Mouse (Mus musculus) hindbrain, embryonic 11.5 days (tissue): ENCODE data around the gene Vcam1. TPM values are rescaled to one million over a fixed set of nuclear protein-coding genes. Genes with fewer than 3 reads are reported as not detected.

ENCODE experiments used
- ATAC-seq: fragments of 200-750 bp; cut with Nextera tagmentation; 2 replicates; pipeline ENCODE4 v1.8.0; 2017; ENCODE audit warnings: mild to moderate bottlenecking, moderate TSS enrichment, moderate library complexity; ENCODE audit not compliant: low FRiP score
- DNase-seq: peaks from one replicate; pipeline ENCODE4 v3.0.0-alpha.2; 2015; ENCODE audit warnings: low spot score
- H3K27ac ChIP-seq: fragments of 300-500 bp; sonication (generic); 2 replicates; pipeline ENCODE4 v1.5.1; 2014; ENCODE audit warnings: mild to moderate bottlenecking, low read depth, low read length
- H3K27me3 ChIP-seq: fragments of 300-500 bp; sonication (generic); 2 replicates; pipeline ENCODE4 v1.6.1; 2014; ENCODE audit warnings: mild to moderate bottlenecking, low read length, moderate library complexity, mixed read lengths; ENCODE audit not compliant: control insufficient read depth, insufficient read depth
- H3K36me3 ChIP-seq: fragments of 300-500 bp; sonication (generic); 2 replicates; pipeline ENCODE4 v1.6.1; 2014; ENCODE audit warnings: mild to moderate bottlenecking, low read length, moderate library complexity, mixed read lengths; ENCODE audit not compliant: control insufficient read depth, insufficient read depth
- H3K4me1 ChIP-seq: fragments of 300-500 bp; sonication (generic); replicated peaks from 2 replicates; pipeline ENCODE4 v1.6.1; 2014; ENCODE audit warnings: low read length, mixed read lengths; ENCODE audit not compliant: control insufficient read depth, insufficient read depth
- H3K4me2 ChIP-seq: fragments of 300-500 bp; sonication (generic); replicated peaks from 2 replicates; pipeline ENCODE4 v1.6.1; 2014; ENCODE audit warnings: mild to moderate bottlenecking, low read depth, low read length
- H3K4me3 ChIP-seq: fragments of 300-500 bp; sonication (generic); 2 replicates; pipeline ENCODE4 v1.5.1; 2014; ENCODE audit warnings: low read depth, low read length
- H3K9ac ChIP-seq: fragments of 300-500 bp; sonication (generic); 2 replicates; pipeline ENCODE4 v1.6.1; 2014; ENCODE audit warnings: low read depth, low read length
- H3K9me3 ChIP-seq: fragments of 300-500 bp; sonication (generic); 2 replicates; pipeline ENCODE4 v1.6.1; 2016; ENCODE audit warnings: low read length; ENCODE audit not compliant: control insufficient read depth
- WGBS: fragments of 180-500 bp; shearing (Covaris S2); extraction: QIAGEN DNeasy Blood & Tissue Kit; methylation state at CpG from one replicate; pipeline ENCODE4 v1.1.7; 2014; 5-methylcytosine and 5-hydroxymethylcytosine counted together
- polyA plus RNA-seq: library from polyadenylated mRNA; unstranded; fragments of >200 nt; fragmentation: Nextera tagmentation; extraction: Ambion mirVana; gene quantifications from 2 replicates; pipeline ENCODE4 v1.2.1, GENCODE M21; 2014

Vcam1 gene
- polyA plus RNA-seq = 76.3 and 86.3 TPM in 2 replicates

DNA sequence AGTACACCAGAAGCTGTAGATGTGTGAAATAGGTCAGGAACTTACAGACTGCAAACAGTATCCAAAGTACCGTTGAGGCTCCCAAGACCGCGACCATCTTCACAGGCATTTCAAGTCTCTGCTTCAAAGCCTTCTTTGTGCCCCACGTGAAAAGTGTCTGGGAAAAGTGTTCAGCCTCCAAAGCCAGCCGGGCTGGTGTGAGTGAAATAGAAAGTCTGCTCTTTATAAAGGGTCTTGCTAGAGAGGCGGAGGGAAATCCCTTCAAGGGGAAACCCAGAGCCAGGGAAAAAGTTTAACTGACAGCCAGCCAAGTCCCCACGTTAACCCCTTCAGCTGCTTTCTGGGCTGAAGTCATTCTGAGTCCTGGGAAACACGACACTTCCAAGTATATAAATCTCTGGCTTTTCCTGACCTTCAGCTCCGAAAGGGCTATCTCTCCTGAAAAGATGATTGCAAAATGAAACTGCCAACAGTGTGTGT is at the start of gene Vcam1:
TSS of gene Vcam1 (minus strand) at position 430 of the 480 bp plus-strand sequence.
- Histone ChIP-seq H3K4me1 (no peaks in the 10 kb centered on the region), H3K9me3 (no peaks in the 10 kb centered on the region), H3K36me3 (no peaks in the 10 kb centered on the region), H3K27me3 (no peaks in the 10 kb centered on the region), H3K27ac (peak within 1 kb of the TSS; percentile 58), H3K9ac (peak within 1 kb of the TSS; percentile 45), H3K4me2 (peak within 1 kb of the TSS; percentile 38), H3K4me3 (peak within 1 kb of the TSS; percentile 34)
- 6% methylated on average over 9 of the region's 9 CpGs for WGBS
- ATAC-seq = peak; percentile 72
- peak; percentile 72 for DNase-seq

DNA sequence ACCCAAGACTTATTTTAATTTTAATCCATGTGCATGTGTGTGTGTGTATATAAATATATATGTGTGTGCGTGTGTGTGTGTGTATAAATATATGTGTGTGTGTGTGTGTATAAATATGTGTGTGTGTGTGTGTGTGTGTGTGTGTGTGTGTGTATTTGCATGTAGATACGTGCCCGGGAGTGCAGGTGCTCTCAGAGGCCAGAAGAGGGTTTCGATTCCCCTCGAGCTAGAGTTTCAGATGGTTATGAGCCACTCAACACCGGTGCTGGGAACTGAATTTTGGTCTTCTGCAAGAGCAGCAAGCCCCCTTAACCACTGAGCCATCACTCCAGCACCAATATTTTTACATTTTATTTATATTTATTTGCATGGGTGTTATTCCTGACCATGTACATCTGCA is 45.6 kb upstream of the Vcam1 start:
- no peak overlapping the region for H3K4me3 ChIP-seq

DNA sequence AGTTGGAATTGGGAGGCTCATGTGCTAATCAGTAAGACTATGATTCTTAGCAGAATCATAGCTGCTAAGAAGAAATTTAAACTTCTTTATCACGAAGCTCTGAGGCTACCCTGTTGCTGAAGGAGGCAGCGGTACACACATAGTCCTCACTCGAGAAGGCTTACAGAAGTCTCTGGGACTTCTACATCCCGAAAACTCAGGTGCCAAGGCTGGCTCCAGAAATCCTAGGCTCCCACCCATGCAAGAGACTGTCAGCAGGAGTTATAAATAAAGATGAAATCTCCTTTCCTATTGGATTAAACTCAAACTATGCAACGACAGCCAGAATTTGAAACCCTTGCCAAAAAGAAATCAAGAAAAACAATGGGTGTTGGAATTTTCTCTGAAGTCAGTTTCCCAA is 42.0 kb upstream of the Vcam1 start:
- Histone ChIP-seq H3K9ac (no peak overlapping the region), H3K9me3 (no peaks in the 10 kb centered on the region), H3K36me3 (no peaks in the 10 kb centered on the region), H3K27me3 (no peaks in the 10 kb centered on the region), H3K4me1 (no peaks in the 10 kb centered on the region), H3K4me3 (no peak overlapping the region), H3K4me2 (no peak overlapping the region), H3K27ac (no peak overlapping the region)
- ATAC-seq (no peak), DNase-seq (no peak)
- 87% methylated on average over 5 of the region's 5 CpGs for WGBS

More for the DNA sequence above, 45.6 kb upstream of the Vcam1 start:
- no peak overlapping the region for H3K4me2 ChIP-seq
- no peaks in the 10 kb centered on the region for H3K4me1 ChIP-seq
- no peaks in the 10 kb centered on the region for H3K36me3 ChIP-seq
- DNase-seq (no peak), ATAC-seq (no peak)
- no peak overlapping the region for H3K27ac ChIP-seq
- H3K9ac ChIP-seq = no peak overlapping the region
- H3K27me3 ChIP-seq = no peaks in the 10 kb centered on the region
- 89% methylated on average over 6 of the region's 6 CpGs for WGBS
- H3K9me3 ChIP-seq = no peaks in the 10 kb centered on the region

GRCm38 (mm10) chr3:116168056-116168455 is 38.6 kb upstream of the Vcam1 start:
- no peak for ATAC-seq
- Histone ChIP-seq H3K27me3 (no peaks in the 10 kb centered on the region), H3K4me3 (no peak overlapping the region), H3K4me2 (no peak overlapping the region), H3K9ac (no peak overlapping the region), H3K4me1 (no peaks in the 10 kb centered on the region), H3K9me3 (no peaks in the 10 kb centered on the region), H3K36me3 (no peaks in the 10 kb centered on the region), H3K27ac (no peak overlapping the region)
- 91% methylated on average over 2 of the region's 2 CpGs for WGBS
- no peak for DNase-seq

DNA sequence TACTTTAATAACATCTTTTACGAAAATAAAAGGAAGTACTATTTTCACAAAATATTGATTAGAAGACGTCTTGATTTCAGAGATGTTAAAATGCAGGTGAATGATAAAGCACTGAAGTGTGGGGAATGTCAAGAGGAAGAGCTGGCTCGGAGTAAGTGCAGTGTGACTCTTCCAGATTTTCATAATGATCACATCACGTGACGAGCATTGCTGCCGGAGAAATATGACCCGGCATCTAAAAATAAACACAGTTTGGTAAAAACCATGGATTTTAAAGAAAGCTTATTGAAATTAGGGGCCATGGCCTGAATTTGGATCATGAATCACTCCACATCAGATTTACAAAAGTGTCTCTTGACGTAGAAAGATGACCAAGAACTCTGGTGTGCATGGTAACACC is 36.8 kb upstream of the Vcam1 start:
- H3K9me3 ChIP-seq = no peaks in the 10 kb centered on the region
- no peak overlapping the region for H3K4me3 ChIP-seq
- no peaks in the 10 kb centered on the region for H3K4me1 ChIP-seq
- no peak overlapping the region for H3K4me2 ChIP-seq
- H3K27me3 ChIP-seq = no peaks in the 10 kb centered on the region
- 84% methylated on average over 8 of the region's 8 CpGs for WGBS
- ATAC-seq (no peak), DNase-seq (no peak)
- no peaks in the 10 kb centered on the region for H3K36me3 ChIP-seq
- no peak overlapping the region for H3K27ac ChIP-seq
- no peak overlapping the region for H3K9ac ChIP-seq

DNA sequence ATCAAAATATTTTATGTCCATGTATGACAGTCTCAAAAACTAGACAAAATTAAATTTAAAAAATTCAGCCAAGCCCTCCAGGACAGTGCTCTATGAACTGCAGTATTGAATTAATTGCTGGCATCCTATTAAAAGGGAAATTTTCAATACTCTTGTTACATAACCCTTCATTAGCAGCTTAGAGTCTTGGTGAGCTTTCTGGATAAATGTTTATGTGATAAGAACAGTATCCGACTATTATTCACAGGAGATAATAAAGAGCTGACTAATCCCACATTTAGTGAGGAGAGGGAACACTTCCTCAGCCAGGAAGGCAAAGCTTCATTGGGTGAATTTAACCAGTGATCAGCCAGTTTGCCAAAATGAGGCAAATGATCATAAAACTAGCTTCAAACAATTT is 35.5 kb upstream of the Vcam1 start:
- ATAC-seq = no peak
- Histone ChIP-seq H3K4me1 (no peaks in the 10 kb centered on the region), H3K9me3 (no peaks in the 10 kb centered on the region), H3K9ac (no peak overlapping the region), H3K27me3 (no peaks in the 10 kb centered on the region), H3K27ac (no peak overlapping the region), H3K36me3 (no peaks in the 10 kb centered on the region), H3K4me3 (no peak overlapping the region), H3K4me2 (no peak overlapping the region)
- DNase-seq = no peak
- WGBS = 90% methylated on average over 1 of the region's 1 CpGs

- Histone ChIP-seq H3K9me3 (no peaks in the 10 kb centered on the region), H3K4me2 (no peak overlapping the region), H3K9ac (no peak overlapping the region), H3K4me3 (no peak overlapping the region), H3K36me3 (no peaks in the 10 kb centered on the region), H3K27ac (no peak overlapping the region), H3K4me1 (no peaks in the 10 kb centered on the region), H3K27me3 (no peaks in the 10 kb centered on the region)
- 91% methylated on average over 5 of the region's 5 CpGs for WGBS
- ATAC-seq = no peak
- DNase-seq = no peak
Measured at GRCm38 (mm10) chr3:116163517-116163916, 34.0 kb upstream of the Vcam1 start.

DNA sequence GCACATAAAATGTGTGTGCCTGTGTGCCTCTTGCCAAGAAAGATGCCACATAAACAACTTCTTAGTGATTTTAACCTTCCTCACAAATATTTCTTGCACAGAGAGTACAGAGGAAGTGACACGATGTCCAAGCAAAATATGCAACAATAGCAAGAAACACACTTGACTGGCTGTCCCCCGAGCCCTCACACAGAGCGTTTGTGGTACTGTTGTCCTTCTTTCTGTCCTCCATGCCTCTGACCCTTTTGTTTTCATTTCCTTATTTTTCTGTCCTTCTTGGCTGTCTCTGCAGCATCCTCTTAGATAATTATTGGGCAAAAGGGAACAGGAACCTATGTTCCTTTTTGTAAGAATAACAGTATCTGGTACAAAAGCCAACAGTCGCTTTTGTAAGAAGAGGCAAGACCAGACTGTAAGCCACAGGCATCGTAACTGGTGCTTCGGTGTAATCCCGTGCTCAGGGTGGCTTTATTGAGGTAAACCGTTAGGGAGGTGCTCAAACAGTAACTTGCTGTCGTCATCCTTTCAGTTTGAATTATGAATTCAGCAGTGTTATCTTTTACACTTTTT is 32.7 kb upstream of the Vcam1 start:
- no peak overlapping the region for H3K27ac ChIP-seq
- no peaks in the 10 kb centered on the region for H3K36me3 ChIP-seq
- no peaks in the 10 kb centered on the region for H3K9me3 ChIP-seq
- WGBS = 89% methylated on average over 9 of the region's 9 CpGs
- no peaks in the 10 kb centered on the region for H3K4me1 ChIP-seq
- H3K4me3 ChIP-seq = no peak overlapping the region
- ATAC-seq = no peak
- no peak overlapping the region for H3K4me2 ChIP-seq
- H3K27me3 ChIP-seq = no peaks in the 10 kb centered on the region
- no peak for DNase-seq
- no peak overlapping the region for H3K9ac ChIP-seq

- Histone ChIP-seq H3K4me1 (no peaks in the 10 kb centered on the region), H3K4me2 (no peak overlapping the region), H3K36me3 (no peaks in the 10 kb centered on the region), H3K4me3 (no peak overlapping the region), H3K27ac (no peak overlapping the region), H3K27me3 (no peaks in the 10 kb centered on the region), H3K9ac (no peak overlapping the region), H3K9me3 (no peaks in the 10 kb centered on the region)
- DNase-seq (no peak), ATAC-seq (no peak)
- 97% methylated on average over 5 of the region's 5 CpGs for WGBS
Measured at GRCm38 (mm10) chr3:116159376-116159775, 29.9 kb upstream of the Vcam1 start.
